Mouse (Mus musculus) lung, postnatal 0 days (tissue): Measurements from ENCODE around the gene 1700037H04Rik.

ENCODE experiments used
- CTCF ChIP-seq: IDR thresholded peaks from 2 replicates; pipeline ENCODE4 v1.5.1; 2016; ENCODE audit warnings: antibody characterized with exemption, mild to moderate bottlenecking
- EP300 ChIP-seq: IDR thresholded peaks from 2 replicates; pipeline ENCODE4 v1.6.1; 2016; ENCODE audit warnings: antibody characterized with exemption, mild to moderate bottlenecking, control low read depth

- TF ChIP-seq CTCF (no peak), EP300 (no peak)
Observed at GRCm38 (mm10) chr2:131135521-131136139, 24.3 kb downstream of the 1700037H04Rik start.
